Mouse (Mus musculus): Measurements from ENCODE around the gene Cadm1.

DNA sequence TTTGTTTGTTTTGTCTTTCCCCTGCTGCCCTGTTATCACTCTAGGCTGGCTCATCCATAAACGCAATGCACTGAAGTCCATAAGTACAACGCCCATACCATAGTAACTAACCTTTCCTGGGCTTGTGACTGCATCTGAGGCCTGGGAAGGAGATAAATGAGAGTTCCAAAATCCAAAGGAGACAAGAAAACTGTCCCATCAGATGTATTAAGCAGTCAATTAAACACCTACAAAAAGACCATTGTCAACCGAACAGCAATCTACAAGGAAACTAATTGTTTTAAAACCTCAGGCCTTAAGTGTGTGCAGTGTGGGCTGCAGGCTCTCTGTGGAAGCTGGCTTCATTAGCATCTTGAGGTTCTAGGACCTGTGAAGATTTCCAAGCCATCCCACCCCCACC lies 331.0 kb downstream of the Cadm1 start:
- TF ChIP-seq CTCF (IDR thresholded peaks at IDR 0.05) (no peak), EP300 (IDR thresholded peaks at IDR 0.05) (no peak)
